Mouse (Mus musculus) ES-E14 (cell line): Measurements from ENCODE around the gene Rai14.

Experiments
- CHD2 ChIP-seq: IDR thresholded peaks from 2 replicates; pipeline ENCODE4 v1.6.1; 2014; ENCODE audit warnings: mild to moderate bottlenecking, low read depth, low read length, inconsistent platforms
- MAFK ChIP-seq: IDR thresholded peaks from 2 replicates; pipeline ENCODE4 v1.6.1; 2014; ENCODE audit warnings: mild to moderate bottlenecking, low read depth, low read length, inconsistent platforms; ENCODE audit not compliant: insufficient read depth
- ZC3H11A ChIP-seq: IDR thresholded peaks from 2 replicates; pipeline ENCODE4 v1.6.1; 2012; ENCODE audit warnings: low read depth, mild to moderate bottlenecking, inconsistent platforms, low read length, borderline replicate concordance
- ZNF384 ChIP-seq: IDR thresholded peaks from 2 replicates; pipeline ENCODE4 v1.6.1; 2012; ENCODE audit warnings: low read depth, low read length, inconsistent platforms

- TF ChIP-seq MAFK (no peak), ZC3H11A (no peak), CHD2 (no peak), ZNF384 (no peak)
Measured at GRCm38 (mm10) chr15:10726272-10726671, 11.8 kb upstream of the Rai14 start.
